Mouse (Mus musculus): ENCODE results near the gene Ppp1r37. TPM values are rescaled to one million over a fixed set of nuclear protein-coding genes. Genes with fewer than 3 reads are reported as not detected.
"Not testable (repeated sequence)": the region's sequence is repeated elsewhere in the genome, so short reads cannot be mapped to it uniquely, and the experiment has no call there.

Ppp1r37 gene
- polyA plus RNA-seq, 1 experiment from 2014 or later, result 8.3 TPM

GRCm38 (mm10) chr7:19523017-19523756 is 39.7 kb downstream of the Ppp1r37 start:
- WGBS (ENCODE audit: insufficient replicate concordance), result 10% methylated on average over 72 of the region's 72 CpGs
- TF ChIP-seq EP300 (IDR thresholded peaks at IDR 0.05; ENCODE audit: low read depth) (no peak), CTCF (IDR thresholded peaks at IDR 0.05; ENCODE audit: low read depth) (no peak)
- Histone ChIP-seq H3K9ac (replicated peaks) (no peak overlapping the region), H3K4me3 (ENCODE audit: low read depth, low read length) (peak overlapping the region; percentile 37), H3K4me1 (ENCODE audit: insufficient read depth) (peaks cover 14% of the 10 kb centered on the region), H3K4me2 (ENCODE audit: low read depth, low read length) (peak overlapping the region; percentile 62), H3K36me3 (replicated peaks; ENCODE audit: insufficient read depth, low read length) (no peaks in the 10 kb centered on the region), H3K9me3 (ENCODE audit: low read length) (no peaks in the 10 kb centered on the region), H3K27ac (ENCODE audit: low read depth) (no peak overlapping the region), H3K27me3 (ENCODE audit: insufficient read depth, low read length) (peaks cover 75% of the 10 kb centered on the region)
- no peak for DNase-seq
- ATAC-seq, result no peak

- peak overlapping the region; percentile 40; the same call in 1 of the 2 replicates for H3K4me2 ChIP-seq (ENCODE audit: low read depth, low read length)
Measured at GRCm38 (mm10) chr7:19520032-19520431, 42.8 kb downstream of the Ppp1r37 start.

GRCm38 (mm10) chr7:19517652-19518365 is 45.1 kb downstream of the Ppp1r37 start, which contains the start of gene Nkpd1:
Nkpd1 (plus strand) TSS chr7:19517838.
- H3K9me3 ChIP-seq (ENCODE audit: low read length), result no peaks in the 10 kb centered on the region
- DNase-seq (no peak), ATAC-seq (no peak)
- TF ChIP-seq EP300 (IDR thresholded peaks at IDR 0.05; ENCODE audit: low read depth), result no peak
- TF ChIP-seq CTCF (IDR thresholded peaks at IDR 0.05; ENCODE audit: low read depth), result peak; percentile 47
- no peak within 1 kb of the TSS for H3K27ac ChIP-seq (ENCODE audit: low read depth)
- no peak within 1 kb of the TSS for H3K4me3 ChIP-seq (ENCODE audit: low read depth, low read length)
- 7% methylated on average over 21 of the region's 29 CpGs for WGBS (ENCODE audit: insufficient replicate concordance)
- no peak within 1 kb of the TSS; the same call in 1 of the 2 replicates for H3K9ac ChIP-seq (replicated peaks)
- peak within 1 kb of the TSS; percentile 32; the same call in 1 of the 2 replicates for H3K4me2 ChIP-seq (ENCODE audit: low read depth, low read length)
- H3K36me3 ChIP-seq (replicated peaks; ENCODE audit: insufficient read depth, low read length), result no peaks in the 10 kb centered on the region
- H3K4me1 ChIP-seq (ENCODE audit: insufficient read depth), result peaks cover 4% of the 10 kb centered on the region
- peaks cover 60% of the 10 kb centered on the region for H3K27me3 ChIP-seq (ENCODE audit: insufficient read depth, low read length)

More at GRCm38 (mm10) chr7:19520032-19520431, 42.8 kb downstream of the Ppp1r37 start:
- Histone ChIP-seq H3K36me3 (replicated peaks; ENCODE audit: insufficient read depth, low read length) (no peaks in the 10 kb centered on the region), H3K4me1 (ENCODE audit: insufficient read depth) (peaks cover 18% of the 10 kb centered on the region), H3K4me3 (ENCODE audit: low read depth, low read length) (no peak overlapping the region), H3K9me3 (ENCODE audit: low read length) (no peaks in the 10 kb centered on the region), H3K27me3 (ENCODE audit: insufficient read depth, low read length) (peaks cover 82% of the 10 kb centered on the region), H3K9ac (replicated peaks) (peak overlapping the region; percentile 16; the same call in 1 of the 2 replicates), H3K27ac (ENCODE audit: low read depth) (no peak overlapping the region)
- 8% methylated on average over 23 of the region's 23 CpGs for WGBS (ENCODE audit: insufficient replicate concordance)
- ATAC-seq (no peak), DNase-seq (no peak)
- TF ChIP-seq CTCF (IDR thresholded peaks at IDR 0.05; ENCODE audit: low read depth) (no peak), EP300 (IDR thresholded peaks at IDR 0.05; ENCODE audit: low read depth) (no peak)

DNA sequence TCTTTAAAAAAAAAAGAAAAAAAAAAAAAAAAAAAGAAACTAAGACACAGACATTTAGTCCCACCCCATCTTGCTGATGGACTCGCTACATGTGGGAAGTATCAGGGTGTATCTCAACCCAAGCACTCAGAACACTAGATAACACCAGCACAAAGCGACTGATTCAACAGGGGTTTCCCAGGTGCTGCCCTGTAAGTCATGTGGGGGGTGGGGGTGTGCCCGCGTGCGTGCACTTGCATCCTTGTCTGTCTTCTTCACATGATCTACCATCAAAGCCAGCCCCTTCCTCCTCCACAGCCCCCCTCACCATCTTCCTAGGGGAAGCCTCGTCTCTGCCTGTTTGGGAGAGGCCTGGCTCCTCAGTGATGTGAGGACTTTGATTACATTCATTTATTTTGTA is 50.5 kb downstream of the Ppp1r37 start:
- Histone ChIP-seq H3K36me3 (replicated peaks; ENCODE audit: insufficient read depth, low read length) (no peaks in the 10 kb centered on the region), H3K4me2 (ENCODE audit: low read depth, low read length) (no peak overlapping the region), H3K4me3 (ENCODE audit: low read depth, low read length) (no peak overlapping the region), H3K27me3 (ENCODE audit: insufficient read depth, low read length) (peaks cover 6% of the 10 kb centered on the region; the same call in 1 of the 2 replicates), H3K4me1 (ENCODE audit: insufficient read depth) (peaks cover 16% of the 10 kb centered on the region), H3K9me3 (ENCODE audit: low read length) (no peaks in the 10 kb centered on the region), H3K27ac (ENCODE audit: low read depth) (no peak overlapping the region), H3K9ac (replicated peaks) (no peak overlapping the region)
- TF ChIP-seq EP300 (IDR thresholded peaks at IDR 0.05; ENCODE audit: low read depth), result no peak
- TF ChIP-seq CTCF (IDR thresholded peaks at IDR 0.05; ENCODE audit: low read depth), result no peak
- 70% methylated on average over 6 of the region's 6 CpGs for WGBS (ENCODE audit: insufficient replicate concordance)
- ATAC-seq (no peak), DNase-seq (no peak)

- not testable (repeated sequence) for H3K4me2 ChIP-seq (ENCODE audit: low read depth, low read length); H3K36me3 ChIP-seq (replicated peaks; ENCODE audit: insufficient read depth, low read length); H3K27me3 ChIP-seq (ENCODE audit: insufficient read depth, low read length); H3K27ac ChIP-seq (ENCODE audit: low read depth); ATAC-seq; H3K9me3 ChIP-seq (ENCODE audit: low read length); H3K9ac ChIP-seq (replicated peaks); DNase-seq; H3K4me3 ChIP-seq (ENCODE audit: low read depth, low read length)
- H3K4me1 ChIP-seq (ENCODE audit: insufficient read depth), result peaks cover 20% of the 10 kb centered on the region
- WGBS (ENCODE audit: insufficient replicate concordance), result 80% methylated on average over 6 of the region's 7 CpGs
Measured at GRCm38 (mm10) chr7:19511934-19512333, 50.9 kb downstream of the Ppp1r37 start.

DNA sequence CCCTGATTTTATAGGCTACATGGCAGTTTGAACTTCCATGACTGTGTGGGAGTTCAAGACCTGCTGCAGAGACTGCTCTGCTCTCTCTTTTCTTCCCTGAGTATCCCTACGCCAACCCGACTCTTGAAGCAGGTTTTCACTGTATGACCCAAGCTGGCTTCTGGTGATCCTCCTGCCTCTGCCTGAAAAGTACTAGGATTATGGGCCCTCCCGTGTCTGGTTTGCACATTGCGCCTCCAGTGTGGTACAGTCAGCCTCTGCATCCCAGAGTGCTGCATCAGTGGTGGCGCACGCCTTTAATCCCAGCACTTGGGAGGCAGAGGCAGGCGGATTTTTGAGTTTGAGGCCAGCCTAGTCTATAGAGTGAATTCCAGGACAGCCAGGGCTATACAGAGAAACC is 53.1 kb downstream of the Ppp1r37 start:
- no peak overlapping the region for H3K4me3 ChIP-seq (ENCODE audit: low read depth, low read length)
- H3K4me2 ChIP-seq (ENCODE audit: low read depth, low read length), result peak overlapping the region; percentile 95; the same call in 1 of the 2 replicates
- DNase-seq, result no peak
- H3K27ac ChIP-seq (ENCODE audit: low read depth), result no peak overlapping the region
- no peaks in the 10 kb centered on the region for H3K36me3 ChIP-seq (replicated peaks; ENCODE audit: insufficient read depth, low read length)
- 90% methylated on average over 7 of the region's 7 CpGs for WGBS (ENCODE audit: insufficient replicate concordance)
- H3K4me1 ChIP-seq (ENCODE audit: insufficient read depth), result peaks cover 20% of the 10 kb centered on the region
- H3K27me3 ChIP-seq (ENCODE audit: insufficient read depth, low read length), result no peaks in the 10 kb centered on the region
- H3K9me3 ChIP-seq (ENCODE audit: low read length), result no peaks in the 10 kb centered on the region
- peak overlapping the region; percentile 75; the same call in 1 of the 2 replicates for H3K9ac ChIP-seq (replicated peaks)
- TF ChIP-seq CTCF (IDR thresholded peaks at IDR 0.05; ENCODE audit: low read depth), result no peak
- TF ChIP-seq EP300 (IDR thresholded peaks at IDR 0.05; ENCODE audit: low read depth), result no peak
- no peak for ATAC-seq
